Mouse (Mus musculus): ENCODE measurements at regions not wholly inside any gene's neighbourhood (a gene's known extent, or its start where the extent isn't known, plus 50 kb on each side); places are given as distances from the start of the nearest gene placed in this dataset.

GRCm38 (mm10) chr4:125275259-125275658 is 147.6 kb upstream of the Zc3h12a start:
- intact Hi-C loops (cut with DNase I), result no loop called here
- DNase-seq, result no peak

- DNase-seq, result no peak
- intact Hi-C loops (cut with DNase I), result no loop called here
Observed at GRCm38 (mm10) chr4:125270951-125271350, 143.3 kb upstream of the Zc3h12a start.

GRCm38 (mm10) chr4:125266212-125266611 is 138.6 kb upstream of the Zc3h12a start:
- no peak for DNase-seq
- intact Hi-C loops (cut with DNase I), result no loop called here

- peak in 1 of 2 experiments; percentile 35 for DNase-seq
Observed at GRCm38 (mm10) chr4:125265575-125265974, 137.9 kb upstream of the Zc3h12a start.

GRCm38 (mm10) chr4:125265065-125265464 is 137.4 kb upstream of the Zc3h12a start:
- DNase-seq, result no peak
- intact Hi-C loops (cut with DNase I), result no loop called here

More at GRCm38 (mm10) chr4:125265575-125265974, 137.9 kb upstream of the Zc3h12a start:
- intact Hi-C loops (cut with DNase I), result no loop called here

GRCm38 (mm10) chr4:125261547-125261946 is 133.9 kb upstream of the Zc3h12a start:
- intact Hi-C loops (cut with DNase I), result no loop called here
- DNase-seq, result no peak

- DNase-seq, result no peak
- intact Hi-C loops (cut with DNase I), result no loop called here
Observed at GRCm38 (mm10) chr4:125259306-125259705, 131.7 kb upstream of the Zc3h12a start.

GRCm38 (mm10) chr4:125257916-125258315 is 130.3 kb upstream of the Zc3h12a start:
- DNase-seq, result no peak
- intact Hi-C loops (cut with DNase I), result no loop called here

- intact Hi-C loops (cut with DNase I), result no loop called here
- no peak for DNase-seq
Observed at GRCm38 (mm10) chr4:125253161-125253560, 125.5 kb upstream of the Zc3h12a start.

- intact Hi-C loops (cut with DNase I), result no loop called here
- DNase-seq, result no peak
Observed at GRCm38 (mm10) chr4:125252228-125252627, 124.6 kb upstream of the Zc3h12a start.

- intact Hi-C loops (cut with DNase I), result no loop called here
- no peak for DNase-seq
Observed at GRCm38 (mm10) chr4:125249061-125249460, 121.4 kb upstream of the Zc3h12a start.

- intact Hi-C loops (cut with DNase I), result no loop called here
- DNase-seq, result no peak
Observed at GRCm38 (mm10) chr4:125246171-125246570, 118.5 kb upstream of the Zc3h12a start.

GRCm38 (mm10) chr4:125242512-125242911 is 114.9 kb upstream of the Zc3h12a start:
- intact Hi-C loops (cut with DNase I), result no loop called here
- no peak for DNase-seq

- DNase-seq, result no peak
- intact Hi-C loops (cut with DNase I), result no loop called here
Observed at GRCm38 (mm10) chr4:125241577-125242262, 114.1 kb upstream of the Zc3h12a start.

GRCm38 (mm10) chr4:125231711-125232260 is 104.1 kb upstream of the Zc3h12a start:
- intact Hi-C loops (cut with DNase I), result no loop called here
- DNase-seq, result peak; percentile 7 to 28

GRCm38 (mm10) chr4:125227194-125227593 is 99.6 kb upstream of the Zc3h12a start:
- DNase-seq, result no peak
- intact Hi-C loops (cut with DNase I), result no loop called here

- intact Hi-C loops (cut with DNase I), result no loop called here
- DNase-seq, result no peak
Observed at GRCm38 (mm10) chr4:125222922-125223321, 95.3 kb upstream of the Zc3h12a start.

- no peak for DNase-seq
- intact Hi-C loops (cut with DNase I), result no loop called here
Observed at GRCm38 (mm10) chr4:125220314-125220713, 92.7 kb upstream of the Zc3h12a start.

- intact Hi-C loops (cut with DNase I), result no loop called here
- DNase-seq, result no peak
Observed at GRCm38 (mm10) chr4:125219209-125219608, 91.6 kb upstream of the Zc3h12a start.

GRCm38 (mm10) chr4:125214306-125214705 is 86.7 kb upstream of the Zc3h12a start:
- intact Hi-C loops (cut with DNase I), result no loop called here
- no peak for DNase-seq

- no peak for DNase-seq
- intact Hi-C loops (cut with DNase I), result no loop called here
Observed at GRCm38 (mm10) chr4:125212176-125212530, 84.5 kb upstream of the Zc3h12a start.

GRCm38 (mm10) chr4:125211459-125212175 is 84.0 kb upstream of the Zc3h12a start:
- DNase-seq, result peak; percentile 21 to 35
- intact Hi-C loops (cut with DNase I), result no loop called here

Measured in heart, postnatal 10 days (tissue).